8 mouse cellular contexts compared by ENCODE assay signal in genomic region chr16:57362679-57363401, GRCm38 (mm10). TPM values are rescaled to one million over a fixed set of nuclear protein-coding genes. Genes with fewer than 3 reads are reported as not detected.
DNase-seq lines count a peak whose midpoint lies in the region; ATAC-seq and TF ChIP-seq lines count a peak whose summit lies in the region.

No protein-coding gene starts in this region.

- no peaks in the 10 kb centered on the region for H3K27me3 ChIP-seq in forebrain, embryonic 10.5 days (ENCODE audit: poor library complexity, severe bottlenecking)
- H3K27me3 ChIP-seq in heart, embryonic 13.5 days (replicated peaks) = no peaks in the 10 kb centered on the region
- no peaks in the 10 kb centered on the region for H3K27me3 ChIP-seq in kidney, postnatal 0 days (ENCODE audit: insufficient read depth, low read length)
- H3K27me3 ChIP-seq in limb, embryonic 15.5 days = no peaks in the 10 kb centered on the region
- H3K27me3 ChIP-seq in midbrain, postnatal 0 days (ENCODE audit: insufficient read depth, low read length) = no peaks in the 10 kb centered on the region
- no peaks in the 10 kb centered on the region for H3K27me3 ChIP-seq in stomach, embryonic 16.5 days (ENCODE audit: control insufficient read depth, insufficient read depth, low read length)

- no peaks in the 10 kb centered on the region for H3K36me3 ChIP-seq in forebrain, embryonic 10.5 days (replicated peaks)
- H3K36me3 ChIP-seq in heart, embryonic 13.5 days = no peaks in the 10 kb centered on the region
- H3K36me3 ChIP-seq in kidney, postnatal 0 days (ENCODE audit: insufficient read depth, low read length) = no peaks in the 10 kb centered on the region
- H3K36me3 ChIP-seq in limb, embryonic 15.5 days = no peaks in the 10 kb centered on the region
- no peaks in the 10 kb centered on the region for H3K36me3 ChIP-seq in midbrain, postnatal 0 days (ENCODE audit: insufficient read depth, low read length)
- no peaks in the 10 kb centered on the region for H3K36me3 ChIP-seq in stomach, embryonic 16.5 days (ENCODE audit: control insufficient read depth, insufficient read depth, low read length)

- H3K9ac ChIP-seq in heart, embryonic 13.5 days = peak overlapping the region; percentile 65; the same call in 1 of the 2 replicates
- H3K9ac ChIP-seq in kidney, postnatal 0 days (ENCODE audit: low read depth, low read length) = no peak overlapping the region
- no peak overlapping the region for H3K9ac ChIP-seq in limb, embryonic 15.5 days
- no peak overlapping the region; the same call in 1 of the 2 replicates for H3K9ac ChIP-seq in midbrain, postnatal 0 days (replicated peaks; ENCODE audit: low read length, poor library complexity, severe bottlenecking)
- peak overlapping the region; percentile 57 for H3K9ac ChIP-seq in stomach, embryonic 16.5 days (ENCODE audit: low read length)

- peak; percentile 56; the same call in 1 of the 2 replicates for ATAC-seq in heart, embryonic 13.5 days (ENCODE audit: extremely low read depth, insufficient number of reproducible peaks, low FRiP score, low TSS enrichment)
- ATAC-seq in kidney, postnatal 0 days (replicated peaks; ENCODE audit: low FRiP score, low read depth) = peak; percentile 11; the same call in 1 of the 2 replicates
- ATAC-seq in limb, embryonic 15.5 days (ENCODE audit: insufficient number of reproducible peaks, low FRiP score, low TSS enrichment, low read depth) = peak; percentile 76; the same call in 1 of the 2 replicates
- peak; percentile 88 for ATAC-seq in midbrain, postnatal 0 days (ENCODE audit: low FRiP score)
- ATAC-seq in stomach, embryonic 16.5 days (ENCODE audit: insufficient read depth, low FRiP score) = peak; percentile 71

- H3K9me3 ChIP-seq in forebrain, embryonic 10.5 days = no peaks in the 10 kb centered on the region
- no peaks in the 10 kb centered on the region for H3K9me3 ChIP-seq in heart, embryonic 13.5 days
- no peaks in the 10 kb centered on the region for H3K9me3 ChIP-seq in kidney, postnatal 0 days (replicated peaks; ENCODE audit: low read length)
- no peaks in the 10 kb centered on the region for H3K9me3 ChIP-seq in limb, embryonic 15.5 days
- H3K9me3 ChIP-seq in midbrain, postnatal 0 days (ENCODE audit: low read length) = no peaks in the 10 kb centered on the region
- H3K9me3 ChIP-seq in stomach, embryonic 16.5 days (replicated peaks; ENCODE audit: control insufficient read depth, low read length) = no peaks in the 10 kb centered on the region

- 39% methylated on average over 18 of the region's 18 CpGs for WGBS in forebrain, embryonic 10.5 days
- 27% methylated on average over 18 of the region's 18 CpGs for WGBS in heart, embryonic 13.5 days
- 45% methylated on average over 18 of the region's 18 CpGs for WGBS in kidney, postnatal 0 days
- WGBS in limb, embryonic 15.5 days = 38% methylated on average over 18 of the region's 18 CpGs
- 35% methylated on average over 18 of the region's 18 CpGs for WGBS in midbrain, postnatal 0 days
- whole genome bisulfite sequencing in stomach, embryonic 16.5 days = 32% methylated on average over 18 of the region's 18 CpGs

- peak; percentile 69 for DNase-seq in urinary bladder, postnatal 14 days (ENCODE audit: low spot score)
- no peak for DNase-seq in urinary bladder, adult 2 months (ENCODE audit: low spot score)
- peak; percentile 21 for DNase-seq in forebrain, embryonic 10.5 days (ENCODE audit: extremely low spot score, low spot score)
- peak; percentile 63 for DNase-seq in kidney, postnatal 0 days (ENCODE audit: low spot score)
- peak; percentile 63 for DNase-seq in midbrain, postnatal 0 days (ENCODE audit: low spot score)

- H3K4me2 ChIP-seq in heart, embryonic 13.5 days = peak overlapping the region; percentile 66
- peak overlapping the region; percentile 16 for H3K4me2 ChIP-seq in kidney, postnatal 0 days (ENCODE audit: low read length)
- H3K4me2 ChIP-seq in limb, embryonic 15.5 days = peak overlapping the region; percentile 26
- H3K4me2 ChIP-seq in midbrain, postnatal 0 days (ENCODE audit: low read depth, low read length, poor library complexity, severe bottlenecking) = peak overlapping the region; percentile 26
- peak overlapping the region; percentile 45 for H3K4me2 ChIP-seq in stomach, embryonic 16.5 days (ENCODE audit: low read depth, low read length)

- H3K4me1 ChIP-seq in forebrain, embryonic 10.5 days = peaks cover 23% of the 10 kb centered on the region
- H3K4me1 ChIP-seq in heart, embryonic 13.5 days = peaks cover 22% of the 10 kb centered on the region
- H3K4me1 ChIP-seq in kidney, postnatal 0 days (replicated peaks; ENCODE audit: insufficient read depth, low read length) = peaks cover 11% of the 10 kb centered on the region; the same call in 1 of the 2 replicates
- peaks cover 24% of the 10 kb centered on the region for H3K4me1 ChIP-seq in limb, embryonic 15.5 days
- no peaks in the 10 kb centered on the region for H3K4me1 ChIP-seq in midbrain, postnatal 0 days (ENCODE audit: insufficient read depth, low read length)
- H3K4me1 ChIP-seq in stomach, embryonic 16.5 days (ENCODE audit: control insufficient read depth, insufficient read depth, low read length) = peaks cover 18% of the 10 kb centered on the region; the same call in 1 of the 2 replicates

- TF ChIP-seq CTCF in kidney, postnatal 0 days (IDR thresholded peaks at IDR 0.05; ENCODE audit: low read depth) = peak; percentile 60
- TF ChIP-seq CTCF in midbrain, postnatal 0 days (IDR thresholded peaks at IDR 0.05) = peak; percentile 62

- H3K4me3 ChIP-seq in forebrain, embryonic 10.5 days = peak overlapping the region; percentile 28; the same call in 1 of the 2 replicates
- peak overlapping the region; percentile 36 for H3K4me3 ChIP-seq in heart, embryonic 13.5 days
- no peak overlapping the region for H3K4me3 ChIP-seq in kidney, postnatal 0 days (replicated peaks; ENCODE audit: low read depth, low read length)
- H3K4me3 ChIP-seq in limb, embryonic 15.5 days = no peak overlapping the region
- no peak overlapping the region for H3K4me3 ChIP-seq in midbrain, postnatal 0 days (ENCODE audit: low read depth, low read length)
- no peak overlapping the region for H3K4me3 ChIP-seq in stomach, embryonic 16.5 days (replicated peaks; ENCODE audit: low read length)

- peak overlapping the region; percentile 69 for H3K27ac ChIP-seq in forebrain, embryonic 10.5 days
- no peak overlapping the region for H3K27ac ChIP-seq in heart, embryonic 13.5 days (replicated peaks)
- peak overlapping the region; percentile 19; the same call in 1 of the 2 replicates for H3K27ac ChIP-seq in kidney, postnatal 0 days
- no peak overlapping the region for H3K27ac ChIP-seq in limb, embryonic 15.5 days
- H3K27ac ChIP-seq in midbrain, postnatal 0 days (ENCODE audit: low read depth, low read length) = no peak overlapping the region; the same call in 1 of the 2 replicates
- H3K27ac ChIP-seq in stomach, embryonic 16.5 days (ENCODE audit: low read length) = no peak overlapping the region

RNA-seq across cellular contexts. Expression of gene Filip1l, which starts 9.9 kb away (rescaled TPM):
- 57.1 and 66.5 TPM in 2 replicates for polyA plus RNA-seq in urinary bladder, adult 2 months (2012; rRNA removed)
- polyA plus RNA-seq in forebrain, embryonic 10.5 days (2016; fragmentation: Nextera tagmentation; extraction: Ambion mirVana) = 6.3 and 6.7 TPM in 2 replicates
- polyA plus RNA-seq in heart, embryonic 13.5 days (2015; fragmentation: Nextera tagmentation; extraction: Ambion mirVana) = 19.3 and 21.0 TPM in 2 replicates
- 30.4 and 32.5 TPM in 2 replicates for polyA plus RNA-seq in kidney, postnatal 0 days (2015; fragmentation: Nextera tagmentation; extraction: Ambion mirVana)
- 46.3 and 46.8 TPM in 2 replicates for polyA plus RNA-seq in limb, embryonic 15.5 days (2015; fragmentation: Nextera tagmentation; extraction: Ambion mirVana)
- total RNA-seq in midbrain, postnatal 0 days (2014; rRNA removed) = 2.0 and 2.2 TPM in 2 replicates
- polyA plus RNA-seq in midbrain, postnatal 0 days (2015; fragmentation: Nextera tagmentation; extraction: Ambion mirVana) = 1.6 and 1.9 TPM in 2 replicates
- 56.2 and 60.3 TPM in 2 replicates for polyA plus RNA-seq in stomach, embryonic 16.5 days (2015; fragmentation: Nextera tagmentation; extraction: Ambion mirVana)

Comparison
In these comparisons a context has a peak if more than half of its experiments do, and no peak if none do; other contexts are left out.
1. H3K27ac ChIP-seq: peak in forebrain, embryonic 10.5 days (single experiment) and kidney, postnatal 0 days (single experiment); none in heart, embryonic 13.5 days (single experiment), limb, embryonic 15.5 days (single experiment), midbrain, postnatal 0 days (single experiment) and stomach, embryonic 16.5 days (single experiment).
2. H3K4me3 ChIP-seq: peak in forebrain, embryonic 10.5 days (single experiment) and heart, embryonic 13.5 days (single experiment); none in kidney, postnatal 0 days (single experiment), limb, embryonic 15.5 days (single experiment), midbrain, postnatal 0 days (single experiment) and stomach, embryonic 16.5 days (single experiment).
3. ATAC-seq: peak in every context shown above with its lines; median percentile 88 in midbrain, postnatal 0 days; 76 in limb, embryonic 15.5 days; 71 in stomach, embryonic 16.5 days; 56 in heart, embryonic 13.5 days; 11 in kidney, postnatal 0 days.
4. H3K4me2 ChIP-seq: peak in every context shown above with its lines; median percentile 66 in heart, embryonic 13.5 days; 45 in stomach, embryonic 16.5 days; 26 in limb, embryonic 15.5 days; 26 in midbrain, postnatal 0 days; 16 in kidney, postnatal 0 days.
5. H3K9ac ChIP-seq: peak in heart, embryonic 13.5 days (single experiment) and stomach, embryonic 16.5 days (single experiment); none in kidney, postnatal 0 days (single experiment), limb, embryonic 15.5 days (single experiment) and midbrain, postnatal 0 days (single experiment).